Mouse (Mus musculus): ENCODE data around the gene Golph3. TPM values are rescaled to one million over a fixed set of nuclear protein-coding genes. Genes with fewer than 3 reads are reported as not detected.
A peak's percentile ranks its signal among the peaks of the same experiment; 100 is the strongest.

Golph3 gene
- total RNA-seq (2017): 96.4 to 118 TPM (median 109 TPM) in 3 replicates

DNA sequence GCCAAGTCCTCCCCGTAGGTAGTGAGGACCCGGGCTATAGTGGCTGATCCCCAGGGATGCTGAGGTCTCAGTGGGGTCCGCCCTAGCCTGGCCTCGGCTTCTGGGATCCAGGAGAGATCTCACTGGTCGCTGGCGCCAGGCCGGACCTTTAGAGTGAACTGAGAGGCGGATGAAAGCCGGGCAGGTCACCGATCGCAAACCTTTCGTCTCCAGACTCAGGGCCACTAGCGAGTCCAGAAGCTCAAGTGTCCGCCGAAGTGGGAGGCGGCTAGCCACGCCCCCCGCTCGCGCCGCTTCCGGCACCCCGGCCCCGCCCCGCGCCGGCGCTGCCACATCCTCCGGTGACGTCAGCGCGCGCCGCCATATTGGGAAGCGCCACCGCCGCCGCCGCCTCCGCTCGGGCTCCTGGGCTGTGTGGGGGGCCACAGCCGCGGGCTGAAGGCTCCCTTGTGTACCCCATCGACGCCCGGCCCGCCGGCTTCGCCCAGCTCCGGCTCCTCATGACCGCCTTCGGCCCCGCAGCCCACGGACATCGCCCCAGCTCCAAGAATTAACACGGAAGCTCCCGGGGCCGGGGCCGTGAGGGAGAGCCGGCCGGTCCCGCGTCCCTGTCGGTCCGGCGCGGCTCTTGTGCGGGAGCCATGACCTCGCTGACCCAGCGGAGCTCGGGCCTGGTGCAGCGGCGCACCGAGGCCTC, at the start of gene Golph3:
Gene Golph3 (plus strand): TSS at position 360 of the 697 bp plus-strand sequence.
- peak; percentile 75 for ATAC-seq (replicated peaks; ENCODE audit: insufficient number of reproducible peaks, low FRiP score, low TSS enrichment, poor library complexity, severe bottlenecking)

DNA sequence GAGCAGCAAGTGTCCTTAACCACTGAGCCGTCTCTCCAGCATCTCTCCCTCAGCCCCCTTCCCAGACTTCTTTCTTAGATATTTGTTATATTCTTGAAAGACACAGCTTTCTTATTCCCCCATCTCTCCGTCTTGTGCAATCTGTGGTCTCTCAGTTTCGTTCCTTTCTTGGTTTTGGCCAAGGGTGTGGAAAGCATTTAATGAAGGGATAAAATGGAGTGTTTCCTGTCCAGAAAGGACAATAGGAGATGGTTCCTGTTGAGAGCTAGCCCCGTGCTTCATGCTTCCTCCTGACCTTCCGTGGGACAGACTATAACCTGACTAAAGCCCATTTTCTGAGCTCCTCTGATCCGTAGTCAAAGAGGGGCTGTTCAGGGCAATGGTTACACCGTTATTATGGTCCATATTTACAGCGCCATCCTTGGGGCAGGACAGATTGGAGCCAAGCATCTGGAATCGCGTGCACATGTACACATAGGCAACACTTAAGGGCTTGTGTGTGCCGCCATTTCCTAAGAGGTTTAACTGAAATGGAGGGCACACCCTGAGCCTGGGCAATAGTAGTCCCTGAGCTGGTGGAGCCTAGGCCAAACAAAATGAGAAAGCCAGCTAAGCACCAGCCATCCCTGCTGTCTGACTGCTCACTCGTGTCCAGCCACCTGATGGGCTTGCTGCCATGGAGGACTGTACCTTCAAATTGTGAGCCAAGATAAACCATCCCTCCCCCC, 47.8 kb upstream of the Golph3 start:
- no peak for ATAC-seq (replicated peaks; ENCODE audit: insufficient number of reproducible peaks, low FRiP score, low TSS enrichment, poor library complexity, severe bottlenecking)

DNA sequence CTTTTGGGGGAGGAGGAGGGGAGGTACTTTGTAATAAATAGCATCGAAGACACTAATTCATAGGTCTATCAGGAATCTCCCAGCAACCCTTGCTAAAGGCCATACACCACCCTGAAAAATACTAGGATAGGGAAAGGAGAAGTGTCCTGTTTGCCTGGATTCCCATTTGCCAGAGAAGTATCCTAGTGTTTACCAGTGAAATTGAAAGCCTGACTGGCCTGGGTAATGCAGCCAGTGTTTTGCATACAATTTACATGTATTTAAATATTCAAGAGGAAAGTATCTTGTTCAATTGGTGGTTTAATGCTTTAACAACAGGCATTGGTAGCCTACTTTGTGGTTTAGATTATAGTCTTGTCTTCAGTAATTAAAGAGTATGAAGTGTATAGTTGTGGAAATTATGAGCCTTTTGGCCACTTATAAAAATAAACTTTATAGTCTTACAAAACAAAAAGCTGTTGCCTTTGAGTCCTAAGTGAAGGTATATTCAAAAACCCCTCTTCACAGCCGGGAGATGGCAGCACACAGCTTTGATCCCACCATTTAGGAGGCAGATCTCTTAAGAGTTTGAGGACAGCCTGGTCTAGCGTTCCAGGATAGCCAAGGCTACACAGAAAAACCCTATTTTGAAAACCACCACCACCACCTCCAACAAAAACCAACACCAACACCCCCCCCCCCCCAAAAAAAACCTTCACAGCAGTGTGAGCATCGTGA, 47.0 kb upstream of the Golph3 start:
- ATAC-seq (replicated peaks; ENCODE audit: insufficient number of reproducible peaks, low FRiP score, low TSS enrichment, poor library complexity, severe bottlenecking): no peak

DNA sequence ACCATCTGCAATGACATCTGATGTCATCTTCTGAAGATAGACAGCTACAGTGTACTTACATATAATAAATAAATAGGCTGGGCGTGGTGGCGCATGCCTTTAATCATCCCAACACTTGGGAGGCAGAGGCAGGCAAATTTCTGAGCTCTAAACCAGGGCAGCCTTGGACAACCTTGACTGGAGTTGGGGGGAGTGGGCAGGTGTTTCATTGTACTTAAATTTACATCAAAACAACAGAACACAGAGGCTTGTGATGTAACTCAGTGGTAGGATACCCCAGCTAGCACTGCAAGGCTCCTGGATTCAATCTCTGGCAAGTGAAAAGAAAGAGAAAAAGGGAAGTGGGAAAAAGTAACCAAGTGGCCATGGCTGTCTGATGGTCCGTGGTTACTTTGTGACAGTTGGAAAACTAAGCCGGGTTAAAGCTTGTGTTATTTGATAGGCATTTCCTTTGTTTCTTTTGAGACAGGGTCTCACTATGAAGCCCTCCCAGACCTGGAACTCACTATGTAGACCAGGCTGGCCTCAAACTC, 46.1 kb upstream of the Golph3 start:
- no peak for ATAC-seq (replicated peaks; ENCODE audit: insufficient number of reproducible peaks, low FRiP score, low TSS enrichment, poor library complexity, severe bottlenecking)

DNA sequence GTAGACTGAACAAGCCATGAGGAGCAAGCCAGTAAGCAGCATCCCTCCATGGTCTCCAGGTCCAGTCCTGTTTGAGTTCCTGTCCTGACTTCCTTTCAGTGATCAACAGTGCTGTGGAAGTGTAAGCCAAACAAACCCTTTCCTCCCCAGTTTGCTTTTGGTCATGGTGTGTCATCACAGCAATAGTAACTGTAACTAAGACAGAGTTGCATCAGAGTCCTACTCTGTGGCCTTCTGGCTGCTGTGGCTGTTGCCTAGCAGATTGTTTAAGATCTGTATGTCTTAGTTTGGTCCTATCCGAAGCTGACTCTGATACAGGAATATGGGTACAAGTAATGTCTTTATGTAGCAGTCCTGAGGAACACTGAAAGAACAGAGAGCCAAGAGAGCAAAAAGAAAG, 41.4 kb upstream of the Golph3 start:
- no peak for ATAC-seq (replicated peaks; ENCODE audit: insufficient number of reproducible peaks, low FRiP score, low TSS enrichment, poor library complexity, severe bottlenecking)

DNA sequence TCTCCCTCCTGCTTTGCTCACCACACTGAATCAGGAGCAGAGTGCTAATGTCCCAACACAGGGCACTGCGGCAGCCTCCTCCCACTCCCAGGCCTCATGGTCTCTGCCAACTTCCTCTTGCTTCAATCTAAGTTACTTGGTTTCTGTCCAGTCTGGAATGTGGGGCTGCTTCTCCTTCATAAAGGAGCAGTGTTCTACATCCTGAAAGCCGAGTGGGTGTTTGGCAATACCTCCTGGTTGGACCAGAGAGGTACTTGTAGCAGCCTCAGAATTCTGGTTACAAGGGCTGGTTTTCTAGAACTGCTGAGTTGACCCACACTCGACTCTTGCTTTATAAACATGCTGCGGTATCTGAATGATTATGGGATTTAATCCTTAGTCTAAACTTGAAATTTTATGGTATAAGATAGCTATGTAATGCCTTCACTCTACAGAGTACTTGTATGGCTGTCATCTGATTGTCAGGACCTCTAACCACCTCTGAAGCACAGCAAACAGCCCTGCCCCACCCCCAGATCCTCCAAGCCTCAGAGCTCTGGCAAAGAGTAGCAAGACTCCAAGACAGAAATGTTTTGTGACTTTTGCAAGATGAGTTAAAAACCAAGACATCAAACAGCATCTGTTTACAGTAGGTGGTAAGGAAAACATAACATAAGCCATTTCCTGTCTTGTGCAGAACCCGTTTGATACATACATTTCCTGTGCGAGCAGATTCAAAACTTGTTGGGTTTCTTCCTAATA, 36.3 kb upstream of the Golph3 start:
- ATAC-seq (replicated peaks; ENCODE audit: insufficient number of reproducible peaks, low FRiP score, low TSS enrichment, poor library complexity, severe bottlenecking): no peak

GRCm38 (mm10) chr15:12285535-12285809, 35.8 kb upstream of the Golph3 start:
- no peak for ATAC-seq (replicated peaks; ENCODE audit: insufficient number of reproducible peaks, low FRiP score, low TSS enrichment, poor library complexity, severe bottlenecking)

DNA sequence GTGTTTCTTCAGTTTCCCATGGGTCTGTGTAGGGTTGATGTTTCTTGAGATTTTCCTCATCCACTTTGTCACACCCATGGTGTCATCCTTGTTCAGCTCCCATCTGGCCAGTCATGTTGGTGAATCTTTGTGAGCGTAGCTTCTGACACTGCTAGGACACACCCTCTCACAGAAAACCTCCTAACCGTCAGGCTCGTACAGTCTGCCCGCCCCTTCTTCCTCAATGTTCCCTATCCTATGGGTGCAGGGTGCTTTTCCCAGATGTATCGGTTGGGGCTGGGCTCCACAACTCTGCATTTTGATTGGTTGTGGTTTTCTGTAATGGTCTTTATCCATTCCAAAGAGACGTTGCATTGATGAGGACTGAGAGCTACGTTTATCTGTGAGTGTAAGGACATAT, 30.9 kb upstream of the Golph3 start:
- ATAC-seq (replicated peaks; ENCODE audit: insufficient number of reproducible peaks, low FRiP score, low TSS enrichment, poor library complexity, severe bottlenecking): no peak

- no peak for ATAC-seq (replicated peaks; ENCODE audit: insufficient number of reproducible peaks, low FRiP score, low TSS enrichment, poor library complexity, severe bottlenecking)
Observed at GRCm38 (mm10) chr15:12291757-12292156, 29.5 kb upstream of the Golph3 start.

GRCm38 (mm10) chr15:12296228-12296627, 25.0 kb upstream of the Golph3 start:
- no peak for ATAC-seq (replicated peaks; ENCODE audit: insufficient number of reproducible peaks, low FRiP score, low TSS enrichment, poor library complexity, severe bottlenecking)

- ATAC-seq (replicated peaks; ENCODE audit: insufficient number of reproducible peaks, low FRiP score, low TSS enrichment, poor library complexity, severe bottlenecking): no peak
Observed at GRCm38 (mm10) chr15:12298231-12298737, 23.0 kb upstream of the Golph3 start.

DNA sequence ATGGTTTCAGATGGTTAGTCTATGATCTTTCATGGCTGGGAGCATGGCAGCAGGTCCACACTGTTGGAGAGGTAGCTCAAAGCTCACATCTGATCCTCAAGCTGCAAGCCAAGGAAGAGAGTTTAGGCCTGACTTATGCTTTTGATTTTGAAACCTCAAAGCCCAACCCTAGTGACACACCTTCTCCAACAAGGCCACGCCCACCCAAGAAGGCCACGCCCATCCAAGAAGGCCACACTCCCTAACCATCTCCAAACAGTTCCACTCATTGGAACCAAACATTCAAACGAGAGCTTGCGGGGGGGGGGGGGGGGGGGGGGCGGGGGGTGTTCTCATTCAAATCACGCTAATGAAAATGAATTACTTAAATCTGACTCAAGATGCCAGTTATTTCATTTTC, 19.5 kb upstream of the Golph3 start:
- ATAC-seq (replicated peaks; ENCODE audit: insufficient number of reproducible peaks, low FRiP score, low TSS enrichment, poor library complexity, severe bottlenecking): no peak

GRCm38 (mm10) chr15:12306188-12307071, 14.8 kb upstream of the Golph3 start:
- ATAC-seq (replicated peaks; ENCODE audit: insufficient number of reproducible peaks, low FRiP score, low TSS enrichment, poor library complexity, severe bottlenecking): no peak

DNA sequence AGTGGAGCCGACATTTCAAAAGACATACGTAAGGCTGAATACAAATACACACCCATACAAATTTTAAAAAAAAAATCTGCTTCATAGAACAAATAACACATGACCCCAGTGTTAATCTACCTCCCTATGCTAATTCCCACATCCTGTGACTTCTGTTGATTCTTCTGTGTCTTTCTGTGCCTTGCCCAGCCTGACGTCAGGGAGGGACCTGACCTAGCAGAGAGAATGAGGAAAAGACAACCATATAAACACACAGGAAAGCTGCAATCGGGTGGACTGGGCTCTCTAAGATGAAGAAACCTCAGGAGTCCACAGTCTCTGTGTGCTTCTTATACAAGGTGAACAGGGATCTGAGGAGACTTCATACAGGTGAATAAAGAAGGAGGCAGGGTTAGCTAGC, 14.1 kb upstream of the Golph3 start:
- ATAC-seq (replicated peaks; ENCODE audit: insufficient number of reproducible peaks, low FRiP score, low TSS enrichment, poor library complexity, severe bottlenecking): no peak

GRCm38 (mm10) chr15:12308539-12308938, 12.7 kb upstream of the Golph3 start:
- ATAC-seq (replicated peaks; ENCODE audit: insufficient number of reproducible peaks, low FRiP score, low TSS enrichment, poor library complexity, severe bottlenecking): no peak

GRCm38 (mm10) chr15:12310676-12311075, 10.6 kb upstream of the Golph3 start:
- ATAC-seq (replicated peaks; ENCODE audit: insufficient number of reproducible peaks, low FRiP score, low TSS enrichment, poor library complexity, severe bottlenecking): no peak

DNA sequence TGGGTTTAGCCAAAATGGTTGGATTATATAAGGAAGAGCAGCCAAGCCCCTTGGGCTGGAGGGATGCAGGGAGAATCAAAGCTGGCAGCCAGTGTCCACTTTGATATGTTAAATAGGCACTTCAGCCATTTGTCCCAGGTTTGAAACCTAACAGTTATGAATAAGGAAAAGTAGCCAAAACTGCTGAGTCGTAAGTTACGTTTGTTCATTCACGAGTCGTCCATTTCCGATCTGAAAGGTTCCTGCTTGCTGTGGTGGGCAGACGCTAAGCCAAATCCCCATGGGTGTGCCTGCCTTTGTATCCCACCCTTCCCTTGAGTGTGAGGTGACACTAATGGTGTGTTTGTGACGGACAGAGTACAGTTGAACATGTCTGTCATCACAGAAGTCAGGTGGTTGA, 9.8 kb upstream of the Golph3 start:
- no peak for ATAC-seq (replicated peaks; ENCODE audit: insufficient number of reproducible peaks, low FRiP score, low TSS enrichment, poor library complexity, severe bottlenecking)

DNA sequence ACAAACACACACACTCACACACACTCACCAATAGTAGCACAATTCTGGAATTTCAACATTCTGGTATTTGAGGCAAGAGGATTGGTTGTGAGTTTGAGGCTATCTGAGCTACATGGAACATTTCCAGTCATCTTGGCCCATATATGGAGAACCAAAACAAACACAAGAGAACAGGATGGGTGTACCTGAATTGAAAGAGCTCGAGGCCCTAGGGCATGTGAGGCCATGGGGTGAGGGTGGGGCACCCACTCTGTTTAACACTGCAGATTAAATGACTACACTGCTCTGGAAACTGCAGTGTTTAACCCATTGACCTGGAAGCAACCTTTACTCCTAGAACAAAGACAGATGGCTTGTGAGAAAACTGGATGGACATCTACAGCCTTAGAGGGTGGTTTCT, 8.0 kb upstream of the Golph3 start:
- no peak for ATAC-seq (replicated peaks; ENCODE audit: insufficient number of reproducible peaks, low FRiP score, low TSS enrichment, poor library complexity, severe bottlenecking)
